Mouse (Mus musculus) liver, adult 2 months (tissue): Measurements from ENCODE around the gene Nuak2. TPM values are rescaled to one million over a fixed set of nuclear protein-coding genes. Genes with fewer than 3 reads are reported as not detected.

ENCODE experiments used
- DNase-seq: peaks from one replicate; pipeline ENCODE4 v3.0.0-alpha.2; 2011; ENCODE audit warnings: low read depth, low spot score; ENCODE audit errors: extremely low read depth
- H3K27ac ChIP-seq: fragments of 200-500 bp; replicated peaks from 2 replicates; pipeline ENCODE4 v1.5.1; 2012; ENCODE audit warnings: low read depth, mild to moderate bottlenecking, control low read depth, inconsistent platforms, low read length; ENCODE audit not compliant: insufficient read depth
- H3K27me3 ChIP-seq: fragments of 200-500 bp; 2 replicates; pipeline ENCODE4 v1.6.1; 2012; ENCODE audit warnings: mild to moderate bottlenecking, moderate library complexity, low read length, inconsistent platforms; ENCODE audit not compliant: control insufficient read depth, insufficient read depth
- H3K36me3 ChIP-seq: fragments of 200-500 bp; 2 replicates; pipeline ENCODE4 v1.6.1; 2012; ENCODE audit warnings: low read length, inconsistent platforms; ENCODE audit not compliant: control insufficient read depth, insufficient read depth
- H3K4me1 ChIP-seq: fragments of 200-500 bp; 2 replicates; pipeline ENCODE4 v1.6.1; 2011; ENCODE audit warnings: low read length; ENCODE audit not compliant: control insufficient read depth, insufficient read depth
- H3K4me3 ChIP-seq: fragments of 200-500 bp; 2 replicates; pipeline ENCODE4 v1.5.1; 2011; ENCODE audit warnings: low read depth, mild to moderate bottlenecking, control low read depth, low read length, moderate library complexity; ENCODE audit not compliant: insufficient read depth
- H3K79me2 ChIP-seq: fragments of 200-500 bp; 2 replicates; pipeline ENCODE4 v1.6.1; 2012; ENCODE audit warnings: inconsistent platforms, mild to moderate bottlenecking, low read length, moderate library complexity; ENCODE audit not compliant: control insufficient read depth, insufficient read depth
- H3K9ac ChIP-seq: fragments of 200-500 bp; 2 replicates; pipeline ENCODE4 v1.6.1; 2012; ENCODE audit warnings: low read depth, mild to moderate bottlenecking, control low read depth, inconsistent platforms, low read length
- CTCF ChIP-seq: fragments of 200-500 bp; IDR thresholded peaks from 2 replicates; pipeline ENCODE4 v1.5.1; 2011; ENCODE audit warnings: low read depth, low read length, control low read depth
- POLR2A ChIP-seq: fragments of 200-500 bp; IDR thresholded peaks from 2 replicates; pipeline ENCODE4 v1.6.1; 2011; ENCODE audit warnings: low read length, control low read depth; ENCODE audit not compliant: insufficient read depth; ENCODE audit errors: extremely low read depth
- WGBS: fragments of 180-500 bp; shearing (Covaris S2); methylation state at CpG from one replicate; pipeline ENCODE4 v1.1.7; 2018; 5-methylcytosine and 5-hydroxymethylcytosine counted together
- polyA plus RNA-seq: library from polyadenylated mRNA; depleted of rRNA; stranded (reverse); fragments of >200 nt; gene quantifications from 2 replicates; pipeline ENCODE4 v1.2.3, GENCODE M21; 2012
- total RNA-seq: library from RNA; depleted of rRNA; stranded (reverse); fragments of >200 nt; gene quantifications from 2 replicates; pipeline ENCODE4 v1.2.3, GENCODE M21; 2014

Nuak2 gene
- total and polyA plus RNA-seq, 2 experiments = 4.8 to 8.0 TPM

DNA sequence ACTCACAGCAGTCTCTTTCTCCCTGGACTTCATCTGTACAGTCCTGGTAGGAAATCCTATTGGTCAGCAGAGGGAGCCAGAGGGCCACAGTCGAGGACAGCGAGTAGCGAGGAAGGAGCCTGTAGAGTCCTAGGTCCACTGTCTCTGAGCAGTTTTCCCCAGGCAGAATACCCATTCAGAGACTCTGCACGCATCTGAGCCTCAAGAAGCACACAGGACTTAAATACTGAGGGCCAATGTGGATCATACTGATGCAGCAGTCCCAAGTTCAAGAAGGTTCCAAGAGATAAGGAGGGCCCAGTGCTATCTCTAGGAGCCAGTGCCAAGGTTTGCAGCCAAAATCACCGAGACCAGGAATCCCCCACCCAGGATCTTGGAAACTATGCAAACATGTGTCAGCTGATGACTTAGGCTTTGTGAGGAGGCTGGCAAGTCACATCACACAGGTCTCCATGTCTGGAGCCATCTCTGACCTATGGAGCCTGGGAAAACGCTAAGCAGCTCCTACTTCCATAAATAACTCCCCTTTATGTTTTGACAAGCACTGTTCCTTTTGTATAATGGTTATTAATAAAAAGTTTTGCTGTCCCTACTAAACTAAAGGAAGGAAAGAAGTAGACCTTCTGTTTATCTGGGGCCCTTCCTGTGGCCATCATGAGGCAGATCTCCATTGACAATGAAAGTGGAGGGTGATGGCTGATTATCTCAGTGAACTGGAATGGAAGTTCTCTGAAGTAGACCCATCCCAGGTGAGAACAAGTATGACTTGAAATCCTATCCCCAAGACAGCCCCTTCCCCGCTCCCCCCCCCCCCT, 52.0 kb downstream of the Nuak2 start:
- DNase-seq = peak; percentile 61
- no peaks in the 10 kb centered on the region for H3K79me2 ChIP-seq
- no peaks in the 10 kb centered on the region for H3K4me1 ChIP-seq
- no peaks in the 10 kb centered on the region for H3K36me3 ChIP-seq
- no peak overlapping the region for H3K4me3 ChIP-seq
- 27% methylated on average over 7 of the region's 7 CpGs for WGBS
- peak overlapping the region; percentile 51 for H3K27ac ChIP-seq
- no peaks in the 10 kb centered on the region for H3K27me3 ChIP-seq
- no peak overlapping the region for H3K9ac ChIP-seq
- TF ChIP-seq POLR2A (no peak), CTCF (peak; percentile 97)

DNA sequence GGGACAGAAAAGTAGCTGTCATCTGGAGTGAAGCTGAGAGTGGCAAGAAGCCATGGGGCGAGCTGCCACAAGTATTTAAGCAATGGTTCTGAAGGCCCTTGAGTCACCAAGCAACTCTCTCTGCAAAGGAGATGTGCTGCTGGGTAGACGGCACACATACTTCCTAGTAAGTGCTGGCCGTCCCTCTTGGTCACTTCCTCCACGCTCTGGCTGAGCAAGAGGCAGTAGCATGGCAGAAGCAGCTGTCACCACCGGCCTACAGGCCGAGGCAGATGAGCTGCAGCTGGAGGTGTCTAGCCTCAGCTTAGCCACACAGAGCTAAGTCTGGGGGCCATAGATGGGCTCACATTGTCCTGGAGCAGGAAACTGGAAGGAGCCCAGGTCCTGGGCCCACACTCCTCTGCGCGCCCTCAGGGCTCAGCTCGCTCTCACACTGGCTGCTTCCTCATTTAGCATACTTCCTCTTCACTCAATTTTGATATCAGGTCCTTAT, 54.8 kb downstream of the Nuak2 start:
- no peaks in the 10 kb centered on the region; the same call in 1 of the 2 replicates for H3K4me1 ChIP-seq
- H3K79me2 ChIP-seq = no peaks in the 10 kb centered on the region
- WGBS = 79% methylated on average over 9 of the region's 9 CpGs
- H3K27ac ChIP-seq = peak overlapping the region; percentile 74
- no peak overlapping the region for H3K4me3 ChIP-seq
- no peak overlapping the region for H3K9ac ChIP-seq
- no peaks in the 10 kb centered on the region for H3K36me3 ChIP-seq
- DNase-seq = peak; percentile 31
- H3K27me3 ChIP-seq = no peaks in the 10 kb centered on the region
- no peak for TF ChIP-seq CTCF
- TF ChIP-seq POLR2A = no peak

GRCm38 (mm10) chr1:132371298-132372081, 55.6 kb downstream of the Nuak2 start:
- H3K36me3 ChIP-seq = no peaks in the 10 kb centered on the region
- no peaks in the 10 kb centered on the region for H3K27me3 ChIP-seq
- TF ChIP-seq CTCF = no peak
- no peak for TF ChIP-seq POLR2A
- H3K79me2 ChIP-seq = no peaks in the 10 kb centered on the region
- H3K27ac ChIP-seq = peak overlapping the region; percentile 38
- H3K4me1 ChIP-seq = no peaks in the 10 kb centered on the region; the same call in 1 of the 2 replicates
- DNase-seq = peak; percentile 9
- no peak overlapping the region for H3K9ac ChIP-seq
- no peak overlapping the region for H3K4me3 ChIP-seq
- WGBS = 41% methylated on average over 8 of the region's 8 CpGs

- peaks cover 3% of the 10 kb centered on the region; the same call in 1 of the 2 replicates for H3K4me1 ChIP-seq
- DNase-seq = no peak
- no peak overlapping the region for H3K4me3 ChIP-seq
- TF ChIP-seq CTCF (no peak), POLR2A (no peak)
- H3K9ac ChIP-seq = no peak overlapping the region
- no peaks in the 10 kb centered on the region for H3K27me3 ChIP-seq
- no peak overlapping the region for H3K27ac ChIP-seq
- no peaks in the 10 kb centered on the region for H3K36me3 ChIP-seq
- 76% methylated on average over 5 of the region's 5 CpGs for WGBS
- H3K79me2 ChIP-seq = no peaks in the 10 kb centered on the region
These were observed 56.4 kb downstream of the Nuak2 start for GRCm38 (mm10) chr1:132372354-132372753.

DNA sequence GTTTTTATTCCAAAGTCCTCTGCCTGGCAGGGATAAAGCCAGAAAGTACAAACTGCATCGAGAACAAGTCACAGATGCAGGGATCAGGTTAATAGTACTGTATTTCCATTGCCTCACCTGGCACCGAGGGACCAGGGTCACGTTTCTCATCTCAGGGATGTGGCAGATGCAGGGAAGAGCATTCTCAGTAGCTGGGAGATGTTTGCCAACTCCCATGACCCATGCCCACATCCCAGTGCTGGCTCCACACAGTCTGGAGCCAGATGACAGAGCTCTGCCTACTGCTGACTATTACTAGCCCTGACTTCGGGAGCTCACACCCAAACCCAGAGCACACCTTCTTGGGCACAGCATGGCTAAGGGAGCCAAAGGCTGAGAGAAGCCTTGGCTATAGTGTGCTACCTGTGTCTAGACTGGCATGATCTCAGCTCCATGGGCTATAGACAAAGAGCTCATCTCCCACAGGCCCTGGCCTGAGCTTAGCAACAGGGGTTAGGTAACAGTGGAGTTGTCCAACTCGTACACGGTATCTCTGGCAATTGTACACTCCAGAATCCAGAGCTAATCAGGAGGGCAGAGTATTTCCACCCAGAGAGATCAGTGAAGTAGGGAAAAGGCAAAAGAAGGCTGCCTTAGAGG, 57.1 kb downstream of the Nuak2 start:
- no peak for TF ChIP-seq POLR2A
- TF ChIP-seq CTCF = no peak
- Histone ChIP-seq H3K27me3 (no peaks in the 10 kb centered on the region), H3K36me3 (no peaks in the 10 kb centered on the region), H3K4me3 (no peak overlapping the region), H3K9ac (no peak overlapping the region), H3K79me2 (no peaks in the 10 kb centered on the region), H3K4me1 (peaks cover 3% of the 10 kb centered on the region; the same call in 1 of the 2 replicates), H3K27ac (no peak overlapping the region)
- 31% methylated on average over 6 of the region's 6 CpGs for whole genome bisulfite sequencing
- no peak for DNase-seq
